Mouse (Mus musculus): Measurements from ENCODE around the gene Serping1. TPM values are rescaled to one million over a fixed set of nuclear protein-coding genes. Genes with fewer than 3 reads are reported as not detected.

The Serping1 gene
- polyA plus RNA-seq, 1 experiment, result 93.7 TPM

DNA sequence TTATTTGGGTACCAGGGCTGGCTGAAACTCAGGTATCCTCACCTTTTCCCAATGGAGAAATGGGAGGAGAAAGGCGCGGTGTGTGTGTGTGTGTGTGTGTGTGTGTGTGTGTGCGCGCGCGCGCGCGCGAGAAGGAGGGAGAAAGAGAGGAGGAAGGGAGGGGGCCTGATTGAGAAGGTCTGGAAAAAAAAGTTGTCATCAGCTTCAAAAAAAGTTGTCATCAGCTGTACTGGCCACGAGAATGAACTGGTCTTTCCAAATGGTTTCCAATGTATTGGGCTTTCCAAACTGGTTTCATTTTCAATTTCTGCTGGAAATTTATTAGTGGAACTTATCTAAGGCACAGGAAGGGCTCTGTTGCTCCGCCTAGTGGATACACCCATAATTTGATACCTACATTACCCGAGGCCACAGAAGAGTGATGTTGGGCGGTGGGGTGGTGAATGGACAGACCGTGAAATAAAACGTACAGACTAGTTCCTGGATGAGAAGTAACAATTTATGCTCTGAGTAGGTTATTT lies 23.9 kb upstream of the Serping1 start:
- Histone ChIP-seq H3K27me3 (ENCODE audit: control insufficient read depth, insufficient read depth, low read length) (no peaks in the 10 kb centered on the region), H3K4me1 (replicated peaks; ENCODE audit: control insufficient read depth, insufficient read depth, low read length) (peaks cover 10% of the 10 kb centered on the region), H3K36me3 (ENCODE audit: control insufficient read depth, insufficient read depth, low read length) (no peaks in the 10 kb centered on the region), H3K4me3 (ENCODE audit: control insufficient read depth, insufficient read depth, low read length) (peak overlapping the region; percentile 53), H3K27ac (ENCODE audit: control insufficient read depth, insufficient read depth, low read length) (no peak overlapping the region)
- DNase-seq, result peak; percentile 54
- under 1% methylated on average over 16 of the region's 16 CpGs for WGBS
- TF ChIP-seq CTCF (IDR thresholded peaks at IDR 0.05; ENCODE audit: borderline replicate concordance, control insufficient read depth, extremely low read depth, insufficient read depth, low read length, poor library complexity), result no peak
- no peak for TF ChIP-seq POLR2A (IDR thresholded peaks at IDR 0.05; ENCODE audit: control insufficient read depth, extremely low read depth, insufficient read depth, low read length, poor library complexity)

GRCm38 (mm10) chr2:84798493-84798921 lies 23.3 kb upstream of the Serping1 start, which contains the start of gene Ube2l6:
TSS of gene Ube2l6 (plus strand) at chr2:84798828.
- peak; percentile 36 for DNase-seq
- Histone ChIP-seq H3K4me3 (ENCODE audit: control insufficient read depth, insufficient read depth, low read length) (peak within 1 kb of the TSS; percentile 53), H3K27me3 (ENCODE audit: control insufficient read depth, insufficient read depth, low read length) (no peaks in the 10 kb centered on the region), H3K27ac (ENCODE audit: control insufficient read depth, insufficient read depth, low read length) (no peak within 1 kb of the TSS), H3K36me3 (ENCODE audit: control insufficient read depth, insufficient read depth, low read length) (no peaks in the 10 kb centered on the region), H3K4me1 (replicated peaks; ENCODE audit: control insufficient read depth, insufficient read depth, low read length) (peaks cover 10% of the 10 kb centered on the region)
- 2% methylated on average over 21 of the region's 21 CpGs for WGBS
- TF ChIP-seq POLR2A (IDR thresholded peaks at IDR 0.05; ENCODE audit: control insufficient read depth, extremely low read depth, insufficient read depth, low read length, poor library complexity) (no peak), CTCF (IDR thresholded peaks at IDR 0.05; ENCODE audit: borderline replicate concordance, control insufficient read depth, extremely low read depth, insufficient read depth, low read length, poor library complexity) (no peak; the same call in 1 of the 2 replicates)

DNA sequence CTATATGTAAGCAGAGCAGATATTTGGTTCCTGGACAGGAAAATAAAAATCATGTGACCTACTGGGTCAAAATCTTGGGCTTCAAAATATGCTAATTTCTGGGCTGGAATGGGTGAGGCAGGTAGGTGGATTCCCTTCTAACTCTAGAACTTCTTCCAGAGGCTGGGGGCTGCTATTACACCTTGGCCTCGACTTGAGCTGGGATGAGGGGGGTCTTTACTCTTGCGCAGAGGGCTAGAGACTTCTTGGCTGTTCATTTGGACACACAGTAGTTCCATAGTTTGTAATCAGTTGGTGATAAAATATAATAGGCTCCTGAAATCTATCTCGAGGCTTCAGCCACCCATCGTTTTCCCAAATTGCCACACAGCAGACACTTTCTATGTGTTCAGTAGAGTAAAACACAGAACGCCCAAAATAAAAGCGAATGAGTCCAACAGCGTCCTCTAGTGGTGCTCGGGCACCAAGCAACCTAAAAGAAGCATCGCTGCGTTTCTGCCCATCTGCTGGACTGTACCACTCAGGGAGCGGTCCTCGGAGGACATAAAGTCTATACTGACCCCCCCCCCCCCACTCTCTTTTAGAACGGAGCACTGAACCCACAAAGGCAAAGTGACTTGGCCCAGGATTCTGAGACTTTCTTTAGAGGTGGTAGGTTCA lies 22.7 kb upstream of the Serping1 start:
- Histone ChIP-seq H3K27ac (ENCODE audit: control insufficient read depth, insufficient read depth, low read length) (no peak overlapping the region), H3K36me3 (ENCODE audit: control insufficient read depth, insufficient read depth, low read length) (no peaks in the 10 kb centered on the region), H3K27me3 (ENCODE audit: control insufficient read depth, insufficient read depth, low read length) (no peaks in the 10 kb centered on the region), H3K4me1 (replicated peaks; ENCODE audit: control insufficient read depth, insufficient read depth, low read length) (peaks cover 10% of the 10 kb centered on the region), H3K4me3 (ENCODE audit: control insufficient read depth, insufficient read depth, low read length) (peak overlapping the region; percentile 53; the same call in 1 of the 2 replicates)
- WGBS, result 12% methylated on average over 13 of the region's 13 CpGs
- TF ChIP-seq POLR2A (IDR thresholded peaks at IDR 0.05; ENCODE audit: control insufficient read depth, extremely low read depth, insufficient read depth, low read length, poor library complexity) (no peak), CTCF (IDR thresholded peaks at IDR 0.05; ENCODE audit: borderline replicate concordance, control insufficient read depth, extremely low read depth, insufficient read depth, low read length, poor library complexity) (peak; percentile 20; the same call in 1 of the 2 replicates)
- peak; percentile 38 for DNase-seq

DNA sequence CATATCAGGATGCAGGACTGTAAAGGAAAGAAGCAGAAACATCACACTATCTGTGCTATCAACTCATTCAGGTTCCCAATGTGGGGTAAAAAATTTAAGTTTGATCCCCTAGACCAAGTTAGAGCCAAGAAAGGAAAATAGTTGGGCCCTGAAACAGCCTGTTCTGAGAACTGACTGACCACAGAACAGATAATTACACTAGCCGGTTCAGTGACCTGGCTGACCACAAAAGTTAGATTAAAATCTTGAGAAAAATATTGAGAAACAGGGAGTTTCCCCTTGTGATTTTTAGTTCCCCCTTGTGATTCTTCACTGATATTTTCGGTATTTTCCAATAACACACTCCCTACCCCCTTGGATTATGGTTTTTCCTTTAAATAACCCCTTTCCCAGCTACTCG lies 18.6 kb upstream of the Serping1 start:
- Histone ChIP-seq H3K4me1 (replicated peaks; ENCODE audit: control insufficient read depth, insufficient read depth, low read length) (peaks cover 8% of the 10 kb centered on the region), H3K4me3 (ENCODE audit: control insufficient read depth, insufficient read depth, low read length) (no peak overlapping the region), H3K27ac (ENCODE audit: control insufficient read depth, insufficient read depth, low read length) (no peak overlapping the region), H3K36me3 (ENCODE audit: control insufficient read depth, insufficient read depth, low read length) (no peaks in the 10 kb centered on the region), H3K27me3 (ENCODE audit: control insufficient read depth, insufficient read depth, low read length) (no peaks in the 10 kb centered on the region)
- 53% methylated on average over 3 of the region's 3 CpGs for WGBS
- DNase-seq, result no peak
- TF ChIP-seq CTCF (IDR thresholded peaks at IDR 0.05; ENCODE audit: borderline replicate concordance, control insufficient read depth, extremely low read depth, insufficient read depth, low read length, poor library complexity) (no peak), POLR2A (IDR thresholded peaks at IDR 0.05; ENCODE audit: control insufficient read depth, extremely low read depth, insufficient read depth, low read length, poor library complexity) (no peak)

DNA sequence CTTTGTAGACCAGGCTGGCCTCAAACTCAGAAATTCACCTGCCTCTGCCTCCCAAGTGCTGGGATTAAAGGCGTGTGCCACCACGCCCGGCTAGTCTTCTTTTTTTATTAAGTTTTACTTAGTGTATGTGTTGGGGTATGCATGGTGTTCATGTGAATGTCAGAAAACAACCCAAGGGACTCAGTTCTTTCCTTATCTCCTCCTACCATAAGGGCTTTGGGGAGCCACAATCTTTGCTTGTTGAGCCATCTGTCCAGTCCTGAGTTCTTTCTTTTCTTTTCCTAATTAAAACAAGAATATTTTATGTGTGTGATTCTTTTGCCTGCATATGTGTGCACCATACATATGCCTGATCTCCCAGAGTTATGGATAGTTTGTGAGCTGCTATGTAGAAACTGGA lies 17.9 kb upstream of the Serping1 start:
- H3K27ac ChIP-seq (ENCODE audit: control insufficient read depth, insufficient read depth, low read length), result no peak overlapping the region
- 96% methylated on average over 3 of the region's 3 CpGs for WGBS

GRCm38 (mm10) chr2:84792516-84792915 lies 17.3 kb upstream of the Serping1 start:
- no peak overlapping the region for H3K4me3 ChIP-seq (ENCODE audit: control insufficient read depth, insufficient read depth, low read length)
- no peak for DNase-seq
- no peak for TF ChIP-seq CTCF (IDR thresholded peaks at IDR 0.05; ENCODE audit: borderline replicate concordance, control insufficient read depth, extremely low read depth, insufficient read depth, low read length, poor library complexity)
- TF ChIP-seq POLR2A (IDR thresholded peaks at IDR 0.05; ENCODE audit: control insufficient read depth, extremely low read depth, insufficient read depth, low read length, poor library complexity), result no peak
- 94% methylated on average over 3 of the region's 3 CpGs for WGBS
- no peak overlapping the region for H3K27ac ChIP-seq (ENCODE audit: control insufficient read depth, insufficient read depth, low read length)
- no peaks in the 10 kb centered on the region for H3K36me3 ChIP-seq (ENCODE audit: control insufficient read depth, insufficient read depth, low read length)
- H3K4me1 ChIP-seq (replicated peaks; ENCODE audit: control insufficient read depth, insufficient read depth, low read length), result no peaks in the 10 kb centered on the region
- no peaks in the 10 kb centered on the region for H3K27me3 ChIP-seq (ENCODE audit: control insufficient read depth, insufficient read depth, low read length)

More for the DNA sequence above, 17.9 kb upstream of the Serping1 start:
- TF ChIP-seq CTCF (IDR thresholded peaks at IDR 0.05; ENCODE audit: borderline replicate concordance, control insufficient read depth, extremely low read depth, insufficient read depth, low read length, poor library complexity) (no peak), POLR2A (IDR thresholded peaks at IDR 0.05; ENCODE audit: control insufficient read depth, extremely low read depth, insufficient read depth, low read length, poor library complexity) (no peak)
- no peak overlapping the region for H3K4me3 ChIP-seq (ENCODE audit: control insufficient read depth, insufficient read depth, low read length)
- H3K4me1 ChIP-seq (replicated peaks; ENCODE audit: control insufficient read depth, insufficient read depth, low read length), result peaks cover 1% of the 10 kb centered on the region
- no peak for DNase-seq
- H3K36me3 ChIP-seq (ENCODE audit: control insufficient read depth, insufficient read depth, low read length), result no peaks in the 10 kb centered on the region
- no peaks in the 10 kb centered on the region for H3K27me3 ChIP-seq (ENCODE audit: control insufficient read depth, insufficient read depth, low read length)

Measured in thymus, adult 2 months (tissue).